Mouse (Mus musculus) neural tube, embryonic 14.5 days (tissue): ENCODE measurements around the gene Gm8926. TPM values are rescaled to one million over a fixed set of nuclear protein-coding genes. Genes with fewer than 3 reads are reported as not detected.
"Not testable (repeated sequence)": the region's sequence is repeated elsewhere in the genome, so short reads cannot be mapped to it uniquely, and the experiment has no call there.

Experiments used
- ATAC-seq: fragments of 200-750 bp; cut with Nextera tagmentation; 2 replicates; pipeline ENCODE4 v1.8.0; 2017; ENCODE audit warnings: low read depth, mild to moderate bottlenecking, moderate TSS enrichment, moderate library complexity
- H3K27ac ChIP-seq: fragments of 300-500 bp; sonication (generic); 2 replicates; pipeline ENCODE4 v1.5.1; 2014; ENCODE audit warnings: low read depth, mild to moderate bottlenecking, control low read depth, low read length, moderate library complexity, mixed read lengths
- H3K27me3 ChIP-seq: fragments of 300-500 bp; sonication (generic); 2 replicates; pipeline ENCODE4 v1.6.1; 2014; ENCODE audit warnings: low read length; ENCODE audit not compliant: control insufficient read depth, insufficient read depth
- H3K36me3 ChIP-seq: fragments of 300-500 bp; sonication (generic); 2 replicates; pipeline ENCODE4 v1.6.1; 2014; ENCODE audit warnings: low read length, mixed read lengths; ENCODE audit not compliant: control insufficient read depth, insufficient read depth
- H3K4me1 ChIP-seq: fragments of 300-500 bp; sonication (generic); 2 replicates; pipeline ENCODE4 v1.6.1; 2014; ENCODE audit warnings: low read length; ENCODE audit not compliant: control insufficient read depth, insufficient read depth
- H3K4me2 ChIP-seq: fragments of 300-500 bp; sonication (generic); 2 replicates; pipeline ENCODE4 v1.6.1; 2014; ENCODE audit warnings: mild to moderate bottlenecking, low read depth, low read length, control low read depth
- H3K4me3 ChIP-seq: fragments of 300-500 bp; sonication (generic); 2 replicates; pipeline ENCODE4 v1.5.1; 2014; ENCODE audit warnings: low read depth, low read length, control low read depth, mixed read lengths
- H3K9ac ChIP-seq: fragments of 300-500 bp; sonication (generic); replicated peaks from 2 replicates; pipeline ENCODE4 v1.6.1; 2014; ENCODE audit warnings: low read depth, mild to moderate bottlenecking, control low read depth, low read length, mixed read lengths
- H3K9me3 ChIP-seq: fragments of 300-500 bp; sonication (generic); 2 replicates; pipeline ENCODE4 v1.6.1; 2016; ENCODE audit warnings: low read length; ENCODE audit not compliant: control insufficient read depth
- WGBS: fragments of 180-500 bp; shearing (Covaris S2); extraction: QIAGEN DNeasy Blood & Tissue Kit; methylation state at CpG from one replicate; pipeline ENCODE4 v1.1.7; 2014; 5-methylcytosine and 5-hydroxymethylcytosine counted together
- polyA plus RNA-seq: library from polyadenylated mRNA; unstranded; fragments of >200 nt; fragmentation: Nextera tagmentation; extraction: Ambion mirVana; gene quantifications from 2 replicates; pipeline ENCODE4 v1.2.1, GENCODE M21; 2014

The Gm8926 gene
- not detected in 2 replicates for polyA plus RNA-seq

DNA sequence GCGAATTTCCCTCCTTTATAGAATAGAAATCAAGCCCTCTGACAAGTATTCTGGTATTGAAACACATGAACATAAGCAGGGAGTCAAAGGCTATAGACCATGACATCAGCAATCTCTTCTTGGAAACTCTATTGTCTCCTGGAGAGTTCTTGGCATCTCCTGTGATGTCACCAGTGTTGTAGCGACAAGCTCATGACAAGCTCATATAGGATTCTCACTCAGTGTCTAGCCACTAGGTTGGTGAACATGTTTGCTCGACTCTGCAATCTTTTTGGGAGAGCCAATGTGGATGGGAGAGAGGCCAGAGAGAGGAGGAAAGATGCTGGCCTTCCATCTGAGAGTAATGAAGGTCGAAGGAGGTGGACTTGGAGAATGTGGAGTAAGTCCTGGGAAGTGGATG lies at the start of gene Gm8926:
Gm8926 (plus strand) TSS at position 301 of the 400 bp plus-strand sequence.
- H3K36me3 ChIP-seq, H3K4me2 ChIP-seq, H3K9ac ChIP-seq, H3K4me1 ChIP-seq, H3K27ac ChIP-seq, ATAC-seq, H3K9me3 ChIP-seq, H3K27me3 ChIP-seq, H3K4me3 ChIP-seq: not testable (repeated sequence)
- 71% methylated on average over 1 of the region's 4 CpGs for WGBS

Other genes with a start within 250 kb of the Gm8926 start
- not detected in 2 replicates for gene Gm6460, start 175.6 kb upstream of the Gm8926 start, polyA plus RNA-seq
- 0.63 TPM in 1 of 2 replicates, not detected in the other for gene Gm8922, start 88.6 kb upstream of the Gm8926 start, polyA plus RNA-seq
- gene Gm6465, start 75.0 kb downstream of the Gm8926 start, polyA plus RNA-seq, result not detected in 2 replicates
- gene 4933402N22Rik, start 147.5 kb downstream of the Gm8926 start, polyA plus RNA-seq, result not detected in 2 replicates